Mouse (Mus musculus) erythroblast, adult 5-6 weeks (primary cell): Measurements from ENCODE around the gene Ufsp2. TPM values are rescaled to one million over a fixed set of nuclear protein-coding genes. Genes with fewer than 3 reads are reported as not detected.

Experiments used
- ATAC-seq: replicated peaks from 2 replicates; pipeline ENCODE4 v1.8.0; 2016; ENCODE audit warnings: moderate number of reproducible peaks, mild to moderate bottlenecking, moderate TSS enrichment, inconsistent platforms; ENCODE audit not compliant: poor library complexity, low FRiP score, severe bottlenecking
- total RNA-seq, 2 experiments: library from RNA; stranded (forward) in 1 of 2; stranded (reverse) in 1 of 2; fragments of 150-400 nt in 1 of 2; fragments of 200-764, 138-1000 nt in 1 of 2; gene quantifications; 2 replicates each; pipeline versions ENCODE4 v1.2.3 to v1.2.4; 2015 to 2017; ENCODE audit warnings: low replicate concordance in 2 of 2

Ufsp2 gene
- total RNA-seq (2015; ENCODE audit: low replicate concordance) (25.4 and 30.9 TPM in 2 replicates), total RNA-seq (2017; ENCODE audit: low replicate concordance) (15.3 and 28.1 TPM in 2 replicates)

GRCm38 (mm10) chr8:45975126-45975836 lies at the start of gene Ufsp2, which contains the start of gene 1700029J07Rik:
Ufsp2 (plus strand) TSS chr8:45975528.
1700029J07Rik (minus strand) TSS chr8:45975252.
- ATAC-seq, result peak; percentile 97

- peak; percentile 77 for ATAC-seq
These were observed 40.7 kb upstream of the Ufsp2 start, which contains the start of gene Ccdc110 for GRCm38 (mm10) chr8:45934582-45935014. Ccdc110 (plus strand) TSS chr8:45934619.

- no peak for ATAC-seq
These were observed 38.3 kb upstream of the Ufsp2 start for GRCm38 (mm10) chr8:45936986-45937385.

- no peak for ATAC-seq
These were observed 29.0 kb upstream of the Ufsp2 start for GRCm38 (mm10) chr8:45946283-45946682.

GRCm38 (mm10) chr8:45950622-45951021 lies 24.7 kb upstream of the Ufsp2 start:
- no peak for ATAC-seq

GRCm38 (mm10) chr8:45970894-45971293 lies 4.4 kb upstream of the Ufsp2 start:
- ATAC-seq, result no peak

GRCm38 (mm10) chr8:45973988-45974505 lies 1.3 kb upstream of the Ufsp2 start:
- no peak for ATAC-seq

GRCm38 (mm10) chr8:45975837-45976468 lies 625 bp downstream of the Ufsp2 start:
- peak; percentile 44 for ATAC-seq

- no peak for ATAC-seq
These were observed 11.3 kb downstream of the Ufsp2 start for GRCm38 (mm10) chr8:45986665-45987064.

GRCm38 (mm10) chr8:45988189-45988588 lies 12.9 kb downstream of the Ufsp2 start:
- no peak for ATAC-seq

- ATAC-seq, result no peak
These were observed 15.4 kb downstream of the Ufsp2 start for GRCm38 (mm10) chr8:45990631-45991310.

GRCm38 (mm10) chr8:45994111-45994510 lies 18.8 kb downstream of the Ufsp2 start:
- ATAC-seq, result no peak; the same call in 1 of the 2 replicates

GRCm38 (mm10) chr8:45995576-45995975 lies 20.2 kb downstream of the Ufsp2 start:
- no peak for ATAC-seq

- ATAC-seq, result no peak
These were observed 22.9 kb downstream of the Ufsp2 start for GRCm38 (mm10) chr8:45998228-45998627.

GRCm38 (mm10) chr8:45999138-45999783 lies 23.9 kb downstream of the Ufsp2 start, which contains the start of gene Lrp2bp:
Lrp2bp (plus strand) TSS chr8:45999303.
- no peak for ATAC-seq

- ATAC-seq, result peak; percentile 100
These were observed 24.7 kb downstream of the Ufsp2 start for GRCm38 (mm10) chr8:45999784-46000705.

- no peak for ATAC-seq
These were observed 30.3 kb downstream of the Ufsp2 start, which contains the start of gene Ankrd37 for GRCm38 (mm10) chr8:46005596-46005995. Ankrd37 (minus strand) TSS chr8:46005707.

GRCm38 (mm10) chr8:46007050-46007672 lies 31.8 kb downstream of the Ufsp2 start:
- no peak for ATAC-seq
